In the genomic region with DNA sequence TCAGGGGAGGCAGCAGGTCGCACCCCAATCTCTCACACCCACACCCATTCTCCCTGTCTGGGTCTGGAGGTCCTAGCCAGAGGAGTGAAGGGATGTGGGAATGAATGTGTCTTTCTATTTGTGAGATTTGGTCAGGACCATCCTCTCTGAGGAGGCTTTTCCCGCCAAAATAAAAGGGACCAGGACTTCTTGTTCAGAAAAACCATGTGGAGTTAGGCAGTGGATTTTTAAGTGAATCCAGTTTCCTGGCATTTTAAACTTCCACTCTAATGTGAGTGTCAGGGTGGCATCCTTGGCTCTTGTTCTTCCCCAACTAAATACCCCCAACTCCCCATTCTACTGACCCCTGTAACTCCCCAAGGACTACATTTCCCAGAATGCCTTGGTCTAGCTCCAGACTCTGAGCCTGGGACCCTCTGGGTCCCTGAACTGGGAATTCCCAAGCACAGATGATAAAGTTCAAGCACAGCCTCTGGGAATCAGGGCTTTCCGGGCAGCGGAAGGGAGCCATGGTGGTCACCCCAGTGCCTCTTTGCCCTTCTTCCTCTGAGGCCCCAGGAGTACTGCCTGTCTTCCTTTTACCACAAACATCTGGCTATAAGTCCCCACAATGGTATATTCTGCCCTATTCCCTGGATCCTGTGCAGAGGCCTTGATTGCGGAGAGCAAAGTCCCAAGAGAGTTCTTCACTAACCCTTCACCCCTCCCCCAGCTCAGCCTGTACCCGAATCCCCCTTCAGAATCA, we compare ENCODE assay signal across 8 mouse cellular contexts. TPM values are rescaled to one million over a fixed set of nuclear protein-coding genes. Genes with fewer than 3 reads are reported as not detected.
DNase-seq lines count a peak whose midpoint lies in the region; ATAC-seq lines count a peak whose summit lies in the region.

No protein-coding gene starts in this region.

- H3K4me1 ChIP-seq in forebrain, embryonic 10.5 days, result peaks cover 97% of the 10 kb centered on the region
- H3K4me1 ChIP-seq in forebrain, embryonic 16.5 days (replicated peaks; ENCODE audit: control insufficient read depth, insufficient read depth, low read length), result peaks cover 62% of the 10 kb centered on the region
- H3K4me1 ChIP-seq in midbrain, embryonic 12.5 days, result peaks cover 82% of the 10 kb centered on the region

- H3K9ac ChIP-seq in forebrain, embryonic 16.5 days (replicated peaks; ENCODE audit: low read depth, low read length), result no peak overlapping the region
- peak overlapping the region; percentile 100; the same call in 1 of the 2 replicates for H3K9ac ChIP-seq in midbrain, embryonic 12.5 days (replicated peaks)

- H3K27ac ChIP-seq in forebrain, embryonic 10.5 days, result peak overlapping the region; percentile 100
- H3K27ac ChIP-seq in forebrain, embryonic 16.5 days (ENCODE audit: low read length), result no peak overlapping the region
- peak overlapping the region; percentile 99 for H3K27ac ChIP-seq in midbrain, embryonic 12.5 days (replicated peaks)

- 51% methylated on average over 6 of the region's 6 CpGs for WGBS in forebrain, embryonic 10.5 days
- 57% methylated on average over 6 of the region's 6 CpGs for WGBS in forebrain, embryonic 16.5 days
- 32% methylated on average over 6 of the region's 6 CpGs for WGBS in midbrain, embryonic 12.5 days

- H3K4me3 ChIP-seq in forebrain, embryonic 10.5 days, result peak overlapping the region; percentile 96
- no peak overlapping the region for H3K4me3 ChIP-seq in forebrain, embryonic 16.5 days (replicated peaks; ENCODE audit: low read length)
- peak overlapping the region; percentile 97; the same call in 1 of the 2 replicates for H3K4me3 ChIP-seq in midbrain, embryonic 12.5 days

- no peak for DNase-seq in forebrain, embryonic 10.5 days (ENCODE audit: extremely low spot score, low spot score)
- peak; percentile 59 for DNase-seq in embryo, embryonic 10 days (ENCODE audit: low spot score)
- peak; percentile 34 to 43 for DNase-seq in heart, postnatal 10 days
- DNase-seq in right cerebral cortex, postnatal 25 days, result no peak
- no peak for DNase-seq in thymus, postnatal 36 days

- no peaks in the 10 kb centered on the region for H3K27me3 ChIP-seq in forebrain, embryonic 10.5 days (ENCODE audit: poor library complexity, severe bottlenecking)
- no peaks in the 10 kb centered on the region for H3K27me3 ChIP-seq in forebrain, embryonic 16.5 days (replicated peaks; ENCODE audit: control insufficient read depth, insufficient read depth, low read length)
- no peaks in the 10 kb centered on the region for H3K27me3 ChIP-seq in midbrain, embryonic 12.5 days

- H3K9me3 ChIP-seq in forebrain, embryonic 10.5 days, result no peaks in the 10 kb centered on the region
- no peaks in the 10 kb centered on the region for H3K9me3 ChIP-seq in forebrain, embryonic 16.5 days (ENCODE audit: control insufficient read depth, low read length)
- no peaks in the 10 kb centered on the region for H3K9me3 ChIP-seq in midbrain, embryonic 12.5 days

- H3K4me2 ChIP-seq in forebrain, embryonic 16.5 days (ENCODE audit: low read length), result no peak overlapping the region
- H3K4me2 ChIP-seq in midbrain, embryonic 12.5 days (replicated peaks), result peak overlapping the region; percentile 90

- no peak for ATAC-seq in forebrain, embryonic 16.5 days
- no peak for ATAC-seq in midbrain, embryonic 12.5 days (ENCODE audit: low FRiP score, low read depth)
- ATAC-seq in frontal cortex, adult (ENCODE audit: low TSS enrichment), result no peak

- intact Hi-C loops in heart, postnatal 10 days (cut with DNase I), result loop anchor here (2.0 kb wide), 2 partner anchors 13 to 21 kb away; no protein-coding TSS in a partner anchor

- peaks cover 41% of the 10 kb centered on the region for H3K36me3 ChIP-seq in forebrain, embryonic 10.5 days (replicated peaks)
- H3K36me3 ChIP-seq in forebrain, embryonic 16.5 days (ENCODE audit: control insufficient read depth, insufficient read depth), result no peaks in the 10 kb centered on the region
- H3K36me3 ChIP-seq in midbrain, embryonic 12.5 days, result peaks cover 4% of the 10 kb centered on the region; the same call in 1 of the 2 replicates

RNA-seq across cellular contexts. Expression of a gene that starts 9.4 kb away (rescaled TPM):
- 13.7 and 16.1 TPM in 2 replicates for polyA plus RNA-seq in forebrain, embryonic 10.5 days (2016; fragmentation: Nextera tagmentation; extraction: Ambion mirVana)
- polyA plus RNA-seq in forebrain, embryonic 16.5 days (2015; fragmentation: Nextera tagmentation; extraction: Ambion mirVana), result 14.5 and 14.8 TPM in 2 replicates
- 10 to 100 TPM in 1 of 2 experiments, 1 to 10 TPM in 1; 8.8 to 14.1 TPM for total RNA-seq in heart, postnatal 10 days (2021)
- polyA plus RNA-seq in midbrain, embryonic 12.5 days (2016; fragmentation: Nextera tagmentation; extraction: Ambion mirVana), result 25.1 and 26.1 TPM in 2 replicates

Comparison
In these comparisons a context has a peak if more than half of its experiments do, and no peak if none do; other contexts are left out.
1. DNase-seq: peak in embryo, embryonic 10 days (single experiment) and heart, postnatal 10 days (2 of 2); none in forebrain, embryonic 10.5 days (single experiment), right cerebral cortex, postnatal 25 days (single experiment) and thymus, postnatal 36 days (0 of 2).